Mouse (Mus musculus) intestine, embryonic 14.5 days (tissue): ENCODE measurements around the gene Gli1. TPM values are rescaled to one million over a fixed set of nuclear protein-coding genes. Genes with fewer than 3 reads are reported as not detected.

Experiments
- ATAC-seq: fragments of 200-750 bp; cut with Nextera tagmentation; replicated peaks from 2 replicates; pipeline ENCODE4 v1.8.0; 2017; ENCODE audit warnings: low read depth, moderate number of reproducible peaks, moderate TSS enrichment, moderate library complexity; ENCODE audit not compliant: low FRiP score, low TSS enrichment
- DNase-seq: peaks from one replicate; pipeline ENCODE4 v3.0.0-alpha.2; 2018; ENCODE audit warnings: low spot score
- H3K27ac ChIP-seq: fragments of 300-500 bp; sonication (generic); 2 replicates; pipeline ENCODE4 v1.5.1; 2014; ENCODE audit warnings: low read depth, mild to moderate bottlenecking, control low read depth
- H3K27me3 ChIP-seq: fragments of 300-500 bp; sonication (generic); replicated peaks from 2 replicates; pipeline ENCODE4 v1.6.1; 2014; ENCODE audit warnings: low read length, control low read depth; ENCODE audit not compliant: control insufficient read depth, insufficient read depth
- H3K36me3 ChIP-seq: fragments of 300-500 bp; sonication (generic); 2 replicates; pipeline ENCODE4 v1.6.1; 2014; ENCODE audit warnings: low read length, control low read depth; ENCODE audit not compliant: control insufficient read depth, insufficient read depth
- H3K4me1 ChIP-seq: fragments of 300-500 bp; sonication (generic); replicated peaks from 2 replicates; pipeline ENCODE4 v1.6.1; 2014; ENCODE audit warnings: low read length, control low read depth, mixed read lengths; ENCODE audit not compliant: control insufficient read depth, insufficient read depth
- H3K4me2 ChIP-seq: fragments of 300-500 bp; sonication (generic); 2 replicates; pipeline ENCODE4 v1.6.1; 2014; ENCODE audit warnings: low read length
- H3K4me3 ChIP-seq: fragments of 300-500 bp; sonication (generic); 2 replicates; pipeline ENCODE4 v1.5.1; 2014; ENCODE audit warnings: low read depth, low read length, control low read depth, mixed read lengths
- H3K9ac ChIP-seq: fragments of 300-500 bp; sonication (generic); 2 replicates; pipeline ENCODE4 v1.6.1; 2014; ENCODE audit warnings: mild to moderate bottlenecking, low read length
- H3K9me3 ChIP-seq: fragments of 300-500 bp; sonication (generic); 2 replicates; pipeline ENCODE4 v1.6.1; 2016; ENCODE audit warnings: low read length, control low read depth; ENCODE audit not compliant: control insufficient read depth
- WGBS: fragments of 180-500 bp; shearing (Covaris S2); extraction: QIAGEN DNeasy Blood & Tissue Kit; methylation state at CpG from one replicate; pipeline ENCODE4 v1.1.7; 2014; 5-methylcytosine and 5-hydroxymethylcytosine counted together
- polyA plus RNA-seq: library from polyadenylated mRNA; unstranded; fragments of >200 nt; fragmentation: Nextera tagmentation; extraction: Ambion mirVana; gene quantifications from 2 replicates; pipeline ENCODE4 v1.2.1, GENCODE M21; 2014

The Gli1 gene
- polyA plus RNA-seq, 1 experiment from 2014 or later: 12.6 TPM

DNA sequence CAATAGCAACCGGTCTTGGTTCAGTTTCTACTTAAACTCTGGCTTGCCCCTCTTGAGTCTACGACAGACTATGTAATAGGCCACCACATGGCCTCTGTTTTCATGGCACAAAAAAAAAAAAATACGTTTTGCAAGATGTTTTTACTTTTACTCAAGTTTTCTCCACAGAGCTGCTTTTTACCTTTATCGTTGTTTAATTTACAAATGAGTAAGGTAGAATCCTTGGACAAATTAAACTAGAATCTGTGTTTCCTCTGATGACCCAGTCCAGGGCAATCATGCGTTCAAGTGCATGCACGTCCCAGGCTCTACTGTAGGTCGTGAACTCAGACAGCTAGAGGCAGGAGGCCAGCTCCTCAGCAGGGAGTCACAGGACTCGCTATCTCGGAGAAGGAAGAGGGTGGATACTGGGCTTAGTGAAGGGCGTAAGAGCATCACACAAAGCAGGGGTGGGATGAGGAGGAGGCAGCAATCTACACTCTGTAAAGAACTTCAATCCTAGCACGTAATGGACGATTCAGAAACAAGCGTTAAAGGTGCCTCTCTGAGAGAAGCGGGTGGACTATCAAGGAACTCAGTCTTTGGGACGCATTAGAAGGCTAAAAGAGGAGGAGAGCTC, 52.1 kb downstream of the Gli1 start:
- Histone ChIP-seq H3K4me1 (peaks cover 41% of the 10 kb centered on the region), H3K27me3 (no peaks in the 10 kb centered on the region), H3K36me3 (peaks cover 41% of the 10 kb centered on the region), H3K4me3 (peak overlapping the region; percentile 78), H3K4me2 (peak overlapping the region; percentile 91), H3K9ac (peak overlapping the region; percentile 77), H3K27ac (peak overlapping the region; percentile 97), H3K9me3 (no peaks in the 10 kb centered on the region)
- no peak for ATAC-seq
- DNase-seq: peak; percentile 75
- under 1% methylated on average over 15 of the region's 15 CpGs for WGBS

DNA sequence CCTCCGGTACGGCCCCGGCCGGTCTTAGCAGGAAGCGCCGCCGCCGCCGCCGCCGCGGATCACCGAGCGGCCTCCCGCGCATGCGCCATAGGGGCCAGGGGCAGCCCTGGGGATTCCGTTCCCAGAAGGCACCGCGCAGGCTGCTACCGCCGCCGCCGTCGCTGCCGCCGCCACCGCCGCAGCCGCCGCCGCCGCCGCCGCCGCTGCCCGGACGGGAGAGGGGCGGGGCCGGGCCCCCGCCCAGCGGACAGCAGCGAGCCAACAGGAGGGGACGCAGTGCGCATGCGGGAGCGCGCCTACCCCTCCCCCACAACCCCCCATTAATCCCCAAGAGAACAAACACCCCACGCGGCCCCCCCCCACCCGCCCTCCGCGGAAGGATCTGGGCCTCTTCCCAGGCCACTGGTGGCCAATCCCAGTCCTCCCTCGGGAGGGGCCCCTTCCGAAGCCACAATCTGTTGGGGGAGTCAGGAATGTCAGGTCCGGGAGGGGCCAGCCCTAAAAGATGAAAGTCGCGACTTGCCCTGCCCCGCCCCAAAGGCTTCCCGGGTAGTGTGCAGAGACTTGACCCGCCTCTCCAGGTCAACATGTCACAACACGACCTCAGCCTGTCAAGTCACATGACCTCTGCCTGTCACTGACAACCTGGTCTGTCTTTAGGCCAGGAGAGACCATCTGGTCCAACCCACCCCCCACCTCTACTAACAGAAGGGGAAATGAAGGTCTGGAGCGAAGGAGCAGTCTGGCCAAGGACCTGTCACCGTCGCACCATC, 52.8 kb downstream of the Gli1 start, which contains the start of gene Mbd6:
Gene Mbd6 (minus strand): TSS at position 219 of the 773 bp plus-strand sequence.
- Histone ChIP-seq H3K36me3 (peaks cover 41% of the 10 kb centered on the region), H3K4me1 (peaks cover 41% of the 10 kb centered on the region), H3K4me2 (peak within 1 kb of the TSS; percentile 91), H3K9ac (peak within 1 kb of the TSS; percentile 77), H3K27ac (peak within 1 kb of the TSS; percentile 97), H3K27me3 (no peaks in the 10 kb centered on the region), H3K9me3 (no peaks in the 10 kb centered on the region), H3K4me3 (peak within 1 kb of the TSS; percentile 78)
- DNase-seq: peak; percentile 93
- WGBS: under 1% methylated on average over 42 of the region's 65 CpGs
- peak; percentile 22 for ATAC-seq

GRCm38 (mm10) chr10:127288328-127288799, 53.4 kb downstream of the Gli1 start:
- ATAC-seq: peak; percentile 10
- no peaks in the 10 kb centered on the region for H3K27me3 ChIP-seq
- peaks cover 41% of the 10 kb centered on the region for H3K4me1 ChIP-seq
- peak overlapping the region; percentile 91 for H3K4me2 ChIP-seq
- peak overlapping the region; percentile 78 for H3K4me3 ChIP-seq
- peaks cover 41% of the 10 kb centered on the region for H3K36me3 ChIP-seq
- H3K9me3 ChIP-seq: no peaks in the 10 kb centered on the region
- peak overlapping the region; percentile 97 for H3K27ac ChIP-seq
- WGBS: 1% methylated on average over 15 of the region's 28 CpGs
- no peak for DNase-seq
- H3K9ac ChIP-seq: peak overlapping the region; percentile 77

DNA sequence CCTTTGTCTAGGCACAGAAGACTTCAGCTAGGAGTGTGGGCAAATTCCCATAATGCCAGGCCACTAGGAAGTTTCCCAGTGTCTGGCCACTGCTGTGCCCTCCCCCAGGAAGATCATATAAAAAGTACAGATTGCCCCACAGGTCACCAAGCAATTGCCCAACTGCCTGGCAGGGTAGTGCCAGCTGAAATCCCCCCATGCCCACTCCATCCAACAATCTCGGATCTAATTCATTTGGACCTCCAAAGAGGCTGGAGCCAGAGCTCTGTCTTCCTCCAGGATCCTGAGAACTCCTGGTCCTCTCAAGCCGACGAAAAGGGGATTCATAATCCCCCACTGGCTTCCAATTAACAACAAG, 53.9 kb downstream of the Gli1 start:
- ATAC-seq (no peak), DNase-seq (no peak)
- H3K27me3 ChIP-seq: no peaks in the 10 kb centered on the region
- H3K27ac ChIP-seq: peak overlapping the region; percentile 97
- peaks cover 42% of the 10 kb centered on the region for H3K36me3 ChIP-seq
- peak overlapping the region; percentile 78 for H3K4me3 ChIP-seq
- H3K4me2 ChIP-seq: peak overlapping the region; percentile 91
- H3K9ac ChIP-seq: peak overlapping the region; percentile 77
- no peaks in the 10 kb centered on the region for H3K9me3 ChIP-seq
- H3K4me1 ChIP-seq: peaks cover 39% of the 10 kb centered on the region
- WGBS: 2% methylated on average over 3 of the region's 3 CpGs

GRCm38 (mm10) chr10:127287271-127287935, 54.4 kb downstream of the Gli1 start:
- peaks cover 35% of the 10 kb centered on the region for H3K4me1 ChIP-seq
- no peaks in the 10 kb centered on the region for H3K9me3 ChIP-seq
- peaks cover 47% of the 10 kb centered on the region for H3K36me3 ChIP-seq
- 54% methylated on average over 15 of the region's 15 CpGs for WGBS
- no peak for ATAC-seq
- peak overlapping the region; percentile 91 for H3K4me2 ChIP-seq
- no peak for DNase-seq
- no peaks in the 10 kb centered on the region for H3K27me3 ChIP-seq
- H3K9ac ChIP-seq: peak overlapping the region; percentile 77
- H3K27ac ChIP-seq: peak overlapping the region; percentile 97
- H3K4me3 ChIP-seq: peak overlapping the region; percentile 78

DNA sequence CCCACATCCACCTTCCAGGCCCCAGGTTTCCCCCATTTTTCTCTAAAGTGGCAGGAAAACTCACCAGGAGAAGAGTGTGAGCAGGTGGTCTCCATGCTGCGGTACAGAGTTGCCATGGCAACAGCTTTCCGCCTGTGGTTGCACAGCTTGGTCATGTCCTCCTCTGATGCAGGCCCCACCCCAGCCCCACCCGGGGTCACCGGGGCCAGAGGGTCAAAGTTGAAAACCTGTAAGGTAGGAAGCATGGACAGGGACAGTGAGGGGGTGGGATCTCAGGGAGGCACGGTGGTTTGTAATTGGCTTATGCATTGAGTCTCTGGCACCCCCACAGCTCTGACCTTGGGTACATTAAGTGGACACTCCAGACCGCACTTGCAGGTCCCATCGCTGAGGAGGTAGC, 55.0 kb downstream of the Gli1 start:
- Histone ChIP-seq H3K27ac (no peak overlapping the region), H3K27me3 (no peaks in the 10 kb centered on the region), H3K9me3 (no peaks in the 10 kb centered on the region), H3K36me3 (peaks cover 54% of the 10 kb centered on the region), H3K4me3 (peak overlapping the region; percentile 78; the same call in 1 of the 2 replicates), H3K4me2 (peak overlapping the region; percentile 91), H3K4me1 (peaks cover 29% of the 10 kb centered on the region), H3K9ac (no peak overlapping the region)
- WGBS: 54% methylated on average over 7 of the region's 7 CpGs
- DNase-seq (no peak), ATAC-seq (no peak)

- Histone ChIP-seq H3K27ac (no peak overlapping the region), H3K4me3 (no peak overlapping the region)
Observed at GRCm38 (mm10) chr10:127286194-127286593, 55.6 kb downstream of the Gli1 start.

DNA sequence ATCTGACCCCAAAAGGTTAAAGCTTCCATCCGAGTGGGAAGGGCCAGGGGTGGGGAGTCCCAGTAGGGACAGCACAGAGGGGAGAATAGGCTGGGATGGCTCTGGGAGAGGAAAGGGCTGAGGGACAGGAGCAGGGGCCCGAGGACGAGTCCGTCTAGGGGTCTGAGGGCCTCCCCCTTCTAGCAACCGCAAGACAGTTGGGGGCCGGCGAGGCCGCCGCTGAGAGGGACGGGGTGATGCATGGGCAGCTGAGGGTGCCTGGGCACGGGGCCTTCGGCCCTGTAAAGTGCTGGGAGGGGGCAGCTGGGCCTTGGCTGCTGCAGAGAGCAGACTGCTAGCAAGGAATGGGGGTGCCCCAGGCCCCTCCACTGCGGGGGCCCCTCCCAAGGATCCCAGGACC, 56.1 kb downstream of the Gli1 start:
- no peak overlapping the region for H3K9ac ChIP-seq

More at GRCm38 (mm10) chr10:127286194-127286593, 55.6 kb downstream of the Gli1 start:
- no peaks in the 10 kb centered on the region for H3K9me3 ChIP-seq
- H3K4me2 ChIP-seq: 0 out of 2 replicates have a peak overlapping the region, but pooled peaks have one; percentile 91
- ATAC-seq (no peak), DNase-seq (no peak)
- peaks cover 25% of the 10 kb centered on the region for H3K4me1 ChIP-seq
- H3K9ac ChIP-seq: no peak overlapping the region
- H3K36me3 ChIP-seq: peaks cover 60% of the 10 kb centered on the region
- no peaks in the 10 kb centered on the region for H3K27me3 ChIP-seq
- WGBS: 85% methylated on average over 7 of the region's 7 CpGs

More for the DNA sequence above, 56.1 kb downstream of the Gli1 start:
- ATAC-seq (no peak), DNase-seq (no peak)
- Histone ChIP-seq H3K4me2 (no peak overlapping the region), H3K9me3 (no peaks in the 10 kb centered on the region), H3K36me3 (peaks cover 65% of the 10 kb centered on the region), H3K27ac (no peak overlapping the region), H3K27me3 (no peaks in the 10 kb centered on the region), H3K4me1 (peaks cover 25% of the 10 kb centered on the region), H3K4me3 (no peak overlapping the region)
- 86% methylated on average over 13 of the region's 13 CpGs for WGBS
